Mouse (Mus musculus) forebrain, embryonic 10.5 days (tissue): Measurements from ENCODE around the gene Kcna5. TPM values are rescaled to one million over a fixed set of nuclear protein-coding genes. Genes with fewer than 3 reads are reported as not detected.

ENCODE experiments used
- DNase-seq: peaks from one replicate; pipeline ENCODE4 v3.0.0-alpha.2; 2017; ENCODE audit warnings: low spot score; ENCODE audit errors: extremely low spot score
- H3K27ac ChIP-seq: fragments of 300-500 bp; sonication (generic); 2 replicates; pipeline ENCODE4 v1.5.1; 2016; ENCODE audit warnings: mild to moderate bottlenecking
- H3K27me3 ChIP-seq: fragments of 300-500 bp; sonication (generic); 2 replicates; pipeline ENCODE4 v1.6.1; 2016; ENCODE audit warnings: mild to moderate bottlenecking; ENCODE audit not compliant: poor library complexity, severe bottlenecking
- H3K36me3 ChIP-seq: fragments of 300-500 bp; sonication (generic); replicated peaks from 2 replicates; pipeline ENCODE4 v1.6.1; 2016; ENCODE audit warnings: mild to moderate bottlenecking, moderate library complexity
- H3K4me1 ChIP-seq: fragments of 300-500 bp; sonication (generic); 2 replicates; pipeline ENCODE4 v1.6.1; 2016
- H3K4me3 ChIP-seq: fragments of 300-500 bp; sonication (generic); 2 replicates; pipeline ENCODE4 v1.5.1; 2016; ENCODE audit warnings: mild to moderate bottlenecking, moderate library complexity
- H3K9me3 ChIP-seq: fragments of 300-500 bp; sonication (generic); 2 replicates; pipeline ENCODE4 v1.6.1; 2016; ENCODE audit warnings: mild to moderate bottlenecking, moderate library complexity
- WGBS: fragments of 180-500 bp; shearing (Covaris S2); methylation state at CpG from one replicate; pipeline ENCODE4 v1.1.7; 2016; 5-methylcytosine and 5-hydroxymethylcytosine counted together
- polyA plus RNA-seq: library from polyadenylated mRNA; unstranded; fragments of >200 nt; fragmentation: Nextera tagmentation; extraction: Ambion mirVana; gene quantifications from 2 replicates; pipeline ENCODE4 v1.2.1, GENCODE M21; 2016

Kcna5 gene
- polyA plus RNA-seq, 1 experiment from 2014 or later, result 2.1 TPM

- Histone ChIP-seq H3K27ac (no peak overlapping the region), H3K9me3 (no peaks in the 10 kb centered on the region), H3K27me3 (peaks cover 29% of the 10 kb centered on the region), H3K4me3 (no peak overlapping the region), H3K4me1 (peaks cover 28% of the 10 kb centered on the region), H3K36me3 (no peaks in the 10 kb centered on the region)
- 82% methylated on average over 3 of the region's 3 CpGs for WGBS
- no peak for DNase-seq
These were observed 5.2 kb downstream of the Kcna5 start for GRCm38 (mm10) chr6:126530019-126530418.

GRCm38 (mm10) chr6:126514720-126515119 lies 20.5 kb downstream of the Kcna5 start:
- 74% methylated on average over 10 of the region's 10 CpGs for WGBS
- Histone ChIP-seq H3K27me3 (no peaks in the 10 kb centered on the region), H3K4me3 (no peak overlapping the region), H3K36me3 (no peaks in the 10 kb centered on the region), H3K9me3 (no peaks in the 10 kb centered on the region), H3K27ac (no peak overlapping the region), H3K4me1 (0 out of 2 replicates have a peak, but pooled peaks cover 6% of the 10 kb centered on the region)
- DNase-seq, result no peak

GRCm38 (mm10) chr6:126513714-126514248 lies 21.4 kb downstream of the Kcna5 start:
- WGBS, result 89% methylated on average over 3 of the region's 3 CpGs
- Histone ChIP-seq H3K27ac (no peak overlapping the region), H3K36me3 (no peaks in the 10 kb centered on the region), H3K9me3 (no peaks in the 10 kb centered on the region), H3K4me3 (no peak overlapping the region), H3K4me1 (0 out of 2 replicates have a peak, but pooled peaks cover 6% of the 10 kb centered on the region), H3K27me3 (no peaks in the 10 kb centered on the region)
- DNase-seq, result no peak

- H3K4me1 ChIP-seq, result 0 out of 2 replicates have a peak, but pooled peaks cover 6% of the 10 kb centered on the region
- no peaks in the 10 kb centered on the region for H3K9me3 ChIP-seq
- no peak overlapping the region for H3K27ac ChIP-seq
- DNase-seq, result no peak
- H3K36me3 ChIP-seq, result no peaks in the 10 kb centered on the region
- WGBS, result 90% methylated on average over 3 of the region's 3 CpGs
- no peak overlapping the region for H3K4me3 ChIP-seq
- H3K27me3 ChIP-seq, result no peaks in the 10 kb centered on the region
These were observed 22.1 kb downstream of the Kcna5 start for GRCm38 (mm10) chr6:126513154-126513553.

GRCm38 (mm10) chr6:126508671-126509070 lies 26.5 kb downstream of the Kcna5 start:
- no peaks in the 10 kb centered on the region for H3K36me3 ChIP-seq
- H3K27me3 ChIP-seq, result no peaks in the 10 kb centered on the region
- 91% methylated on average over 6 of the region's 6 CpGs for WGBS
- H3K27ac ChIP-seq, result no peak overlapping the region
- no peaks in the 10 kb centered on the region for H3K9me3 ChIP-seq
- H3K4me1 ChIP-seq, result no peaks in the 10 kb centered on the region
- no peak for DNase-seq
- H3K4me3 ChIP-seq, result no peak overlapping the region

GRCm38 (mm10) chr6:126503920-126504319 lies 31.3 kb downstream of the Kcna5 start:
- 85% methylated on average over 8 of the region's 8 CpGs for WGBS
- DNase-seq, result no peak
- H3K9me3 ChIP-seq, result peaks cover 3% of the 10 kb centered on the region; the same call in 1 of the 2 replicates
- H3K4me1 ChIP-seq, result peaks cover 11% of the 10 kb centered on the region
- peaks cover 5% of the 10 kb centered on the region for H3K27me3 ChIP-seq
- H3K27ac ChIP-seq, result no peak overlapping the region
- no peaks in the 10 kb centered on the region for H3K36me3 ChIP-seq
- no peak overlapping the region for H3K4me3 ChIP-seq

- Histone ChIP-seq H3K27ac (no peak overlapping the region), H3K27me3 (peaks cover 12% of the 10 kb centered on the region), H3K36me3 (no peaks in the 10 kb centered on the region), H3K9me3 (peaks cover 3% of the 10 kb centered on the region; the same call in 1 of the 2 replicates), H3K4me1 (peaks cover 12% of the 10 kb centered on the region), H3K4me3 (no peak overlapping the region)
- 40% methylated on average over 9 of the region's 9 CpGs for WGBS
- no peak for DNase-seq
These were observed 32.4 kb downstream of the Kcna5 start for GRCm38 (mm10) chr6:126502691-126503301.

- 92% methylated on average over 6 of the region's 6 CpGs for WGBS
- Histone ChIP-seq H3K9me3 (peaks cover 3% of the 10 kb centered on the region; the same call in 1 of the 2 replicates), H3K4me3 (no peak overlapping the region), H3K36me3 (no peaks in the 10 kb centered on the region), H3K27ac (no peak overlapping the region), H3K27me3 (peaks cover 23% of the 10 kb centered on the region), H3K4me1 (peaks cover 30% of the 10 kb centered on the region)
- DNase-seq, result no peak
These were observed 34.2 kb downstream of the Kcna5 start for GRCm38 (mm10) chr6:126500985-126501384.

- Histone ChIP-seq H3K4me3 (no peak overlapping the region), H3K36me3 (no peaks in the 10 kb centered on the region), H3K4me1 (peaks cover 31% of the 10 kb centered on the region), H3K27me3 (peaks cover 23% of the 10 kb centered on the region), H3K27ac (no peak overlapping the region), H3K9me3 (peaks cover 3% of the 10 kb centered on the region; the same call in 1 of the 2 replicates)
- 18% methylated on average over 8 of the region's 8 CpGs for WGBS
- DNase-seq, result peak; percentile 81
These were observed 35.1 kb downstream of the Kcna5 start for GRCm38 (mm10) chr6:126500088-126500487.

GRCm38 (mm10) chr6:126497878-126498277 lies 37.3 kb downstream of the Kcna5 start:
- peak; percentile 36 for DNase-seq
- H3K27ac ChIP-seq, result no peak overlapping the region
- H3K27me3 ChIP-seq, result peaks cover 23% of the 10 kb centered on the region
- WGBS, result 57% methylated on average over 5 of the region's 5 CpGs
- no peaks in the 10 kb centered on the region for H3K36me3 ChIP-seq
- peaks cover 31% of the 10 kb centered on the region for H3K4me1 ChIP-seq
- H3K4me3 ChIP-seq, result no peak overlapping the region
- peaks cover 3% of the 10 kb centered on the region; the same call in 1 of the 2 replicates for H3K9me3 ChIP-seq

GRCm38 (mm10) chr6:126497173-126497839 lies 37.9 kb downstream of the Kcna5 start:
- 31% methylated on average over 6 of the region's 6 CpGs for WGBS
- Histone ChIP-seq H3K27ac (no peak overlapping the region), H3K27me3 (peaks cover 23% of the 10 kb centered on the region), H3K4me3 (no peak overlapping the region), H3K4me1 (peaks cover 27% of the 10 kb centered on the region), H3K9me3 (peaks cover 3% of the 10 kb centered on the region; the same call in 1 of the 2 replicates), H3K36me3 (no peaks in the 10 kb centered on the region)
- DNase-seq, result no peak

- no peaks in the 10 kb centered on the region for H3K9me3 ChIP-seq
- H3K4me3 ChIP-seq, result no peak overlapping the region
- DNase-seq, result no peak
- no peaks in the 10 kb centered on the region for H3K36me3 ChIP-seq
- 0 out of 2 replicates have a peak overlapping the region, but pooled peaks have one; percentile 54 for H3K27ac ChIP-seq
- H3K4me1 ChIP-seq, result peaks cover 15% of the 10 kb centered on the region
- 20% methylated on average over 4 of the region's 4 CpGs for WGBS
- no peaks in the 10 kb centered on the region for H3K27me3 ChIP-seq
These were observed 48.1 kb downstream of the Kcna5 start for GRCm38 (mm10) chr6:126487136-126487535.

- H3K27me3 ChIP-seq, result peaks cover 9% of the 10 kb centered on the region
- DNase-seq, result no peak
- no peaks in the 10 kb centered on the region for H3K9me3 ChIP-seq
- H3K4me3 ChIP-seq, result no peak overlapping the region
- WGBS, result 49% methylated on average over 4 of the region's 4 CpGs
- no peaks in the 10 kb centered on the region for H3K36me3 ChIP-seq
- H3K4me1 ChIP-seq, result peaks cover 14% of the 10 kb centered on the region
- 0 out of 2 replicates have a peak overlapping the region, but pooled peaks have one; percentile 51 for H3K27ac ChIP-seq
These were observed 50.3 kb downstream of the Kcna5 start for GRCm38 (mm10) chr6:126484887-126485286.
